Mouse (Mus musculus): ENCODE data around the gene Mllt6.

DNA sequence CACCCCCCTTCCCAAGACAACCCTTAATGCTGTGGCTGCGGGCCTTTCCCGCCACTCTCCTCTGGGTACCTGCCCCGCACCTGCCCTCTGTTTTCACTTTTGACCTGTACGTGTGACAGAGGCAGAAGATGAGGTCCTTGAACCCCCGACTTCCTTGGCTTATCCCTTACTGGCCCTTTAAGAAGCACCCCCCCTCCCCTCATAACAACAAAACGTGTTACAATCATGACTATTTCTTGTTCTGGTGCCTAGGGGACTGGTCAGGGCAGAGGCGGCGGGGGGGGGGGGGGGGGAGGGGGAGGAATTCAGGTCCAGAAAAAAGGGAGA, 1.1 kb downstream of the Mllt6 start:
- TF ChIP-seq CTCF (IDR thresholded peaks at IDR 0.05; ENCODE audit: borderline replicate concordance, insufficient read depth, low read depth, low read length) = no peak
- TF ChIP-seq POLR2A (IDR thresholded peaks at IDR 0.05; ENCODE audit: borderline replicate concordance, insufficient read depth, low read length) = no peak

Measured in cerebellum, adult 2 months (tissue).